Mouse (Mus musculus) CD4-positive, CD25-positive, alpha-beta regulatory T cell, adult 2 months (primary cell): ENCODE data around the gene Irak1.

ENCODE experiments used
- DNase-seq: peaks from one replicate; pipeline ENCODE4 v3.0.0-alpha.2; 2012; ENCODE audit warnings: low read depth, low spot score

The Irak1 gene

GRCm38 (mm10) chrX:74023188-74024049, at the start of gene Irak1:
TSS of gene Irak1 (minus strand) at chrX:74023918.
- DNase-seq: peak; percentile 88

DNA sequence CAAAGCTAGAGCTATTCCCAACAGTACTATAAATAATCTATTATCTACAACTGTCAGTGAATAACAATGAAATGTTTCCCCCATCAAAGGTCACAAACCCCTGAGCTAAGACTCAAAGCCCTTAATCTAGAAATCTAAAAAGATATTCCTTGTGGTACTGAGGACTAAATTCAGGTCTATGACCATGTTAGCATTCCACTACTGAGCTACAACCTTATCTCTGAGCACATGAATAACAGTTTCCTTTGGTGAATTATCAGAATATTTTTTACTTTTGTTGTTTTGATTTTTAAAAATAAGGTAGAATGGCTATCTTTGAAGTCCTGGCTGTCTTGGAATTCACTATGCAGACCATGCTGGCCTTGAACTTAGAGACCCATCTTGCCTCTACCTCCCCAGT, 47.1 kb upstream of the Irak1 start:
- DNase-seq: no peak

- DNase-seq: no peak
Measured at GRCm38 (mm10) chrX:74067891-74068290, 44.2 kb upstream of the Irak1 start.

DNA sequence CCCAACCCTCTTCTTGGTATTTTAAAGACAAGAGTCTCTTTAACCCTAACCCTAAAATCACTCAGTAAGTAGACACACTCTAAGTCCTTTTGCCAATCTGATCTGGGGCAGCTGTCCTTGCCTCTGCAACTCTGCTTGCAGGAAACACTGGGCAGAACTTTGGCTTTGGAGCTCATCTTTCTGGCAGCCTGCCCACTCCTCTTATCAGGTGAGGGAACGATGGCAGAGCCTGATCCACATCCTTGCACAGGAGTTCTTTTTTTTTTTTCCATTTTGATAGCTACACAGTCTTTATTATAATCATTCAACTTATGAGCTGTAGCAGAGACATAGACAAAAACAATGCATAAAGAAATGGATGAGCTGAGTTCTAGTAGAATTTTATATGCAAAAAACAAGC, 21.4 kb upstream of the Irak1 start:
- no peak for DNase-seq

GRCm38 (mm10) chrX:74037702-74038375, 14.1 kb upstream of the Irak1 start:
- DNase-seq: no peak

GRCm38 (mm10) chrX:74030000-74030399, 6.3 kb upstream of the Irak1 start:
- DNase-seq: no peak

- DNase-seq: no peak
Measured at GRCm38 (mm10) chrX:74022795-74023187, 927 bp downstream of the Irak1 start.

GRCm38 (mm10) chrX:74014597-74014996, 9.1 kb downstream of the Irak1 start:
- no peak for DNase-seq

- DNase-seq: no peak
Measured at GRCm38 (mm10) chrX:74008063-74008462, 15.7 kb downstream of the Irak1 start.

- no peak for DNase-seq
Measured at GRCm38 (mm10) chrX:74006401-74006800, 17.3 kb downstream of the Irak1 start.

GRCm38 (mm10) chrX:74003644-74004043, 20.1 kb downstream of the Irak1 start:
- DNase-seq: no peak

GRCm38 (mm10) chrX:74001024-74001423, 22.7 kb downstream of the Irak1 start:
- DNase-seq: no peak

- DNase-seq: no peak
Measured at GRCm38 (mm10) chrX:73998911-73999869, 24.5 kb downstream of the Irak1 start.

- DNase-seq: no peak
Measured at GRCm38 (mm10) chrX:73977783-73978182, 45.9 kb downstream of the Irak1 start.

DNA sequence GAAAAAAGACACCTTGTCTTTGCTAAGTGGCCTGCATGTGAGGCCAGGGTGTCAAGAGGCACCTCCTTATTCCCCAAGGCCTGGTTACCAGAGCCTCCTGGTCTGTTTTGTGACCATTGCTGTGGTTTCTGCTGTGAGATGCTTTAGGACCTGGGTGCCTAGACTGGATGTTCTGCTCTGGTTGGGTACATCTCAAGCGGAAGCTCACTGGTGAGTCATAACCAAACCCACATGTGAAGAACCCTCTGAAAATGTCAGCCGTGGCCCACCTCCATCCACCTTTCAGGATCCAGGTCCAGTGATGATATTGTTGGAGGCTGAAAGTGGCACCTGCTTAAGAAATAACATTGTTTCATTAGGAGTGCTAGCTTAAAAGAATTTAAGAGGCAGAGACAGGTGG, 47.4 kb downstream of the Irak1 start:
- DNase-seq: no peak

GRCm38 (mm10) chrX:73972774-73973173, 50.9 kb downstream of the Irak1 start:
- DNase-seq: no peak

GRCm38 (mm10) chrX:73970781-73971180, 52.9 kb downstream of the Irak1 start:
- DNase-seq: no peak

GRCm38 (mm10) chrX:73969729-73970128, 54.0 kb downstream of the Irak1 start:
- no peak for DNase-seq

DNA sequence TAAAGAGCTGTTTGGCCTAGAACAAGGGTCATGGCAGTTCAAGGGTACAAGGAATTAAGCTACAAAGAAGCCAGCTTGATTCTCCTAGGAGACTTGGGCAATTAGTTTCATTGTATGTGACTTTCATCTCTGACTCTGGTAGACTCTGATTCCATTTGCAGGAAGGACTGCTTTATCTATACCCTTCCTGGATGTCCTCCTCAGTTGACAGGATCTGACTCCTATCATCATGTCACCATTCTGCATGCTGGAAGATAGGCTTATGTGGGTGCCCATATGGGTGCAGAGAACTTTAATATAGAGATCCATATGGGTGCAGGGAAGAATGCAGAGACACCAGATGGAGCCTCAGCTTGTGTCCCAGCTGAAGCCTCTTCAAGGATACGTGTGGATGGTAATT, 54.6 kb downstream of the Irak1 start:
- DNase-seq: no peak

- peak; percentile 92 for DNase-seq
Measured at GRCm38 (mm10) chrX:73967177-73968075, 56.3 kb downstream of the Irak1 start.
